Mouse (Mus musculus) liver, adult 2 months (tissue): ENCODE results near the gene Mgmt. TPM values are rescaled to one million over a fixed set of nuclear protein-coding genes. Genes with fewer than 3 reads are reported as not detected.

Experiments used
- DNase-seq: peaks from one replicate; pipeline ENCODE4 v3.0.0-alpha.2; 2011; ENCODE audit warnings: low read depth, low spot score; ENCODE audit errors: extremely low read depth
- H3K27ac ChIP-seq: fragments of 200-500 bp; replicated peaks from 2 replicates; pipeline ENCODE4 v1.5.1; 2012; ENCODE audit warnings: low read depth, mild to moderate bottlenecking, control low read depth, inconsistent platforms, low read length; ENCODE audit not compliant: insufficient read depth
- H3K27me3 ChIP-seq: fragments of 200-500 bp; 2 replicates; pipeline ENCODE4 v1.6.1; 2012; ENCODE audit warnings: mild to moderate bottlenecking, moderate library complexity, low read length, inconsistent platforms; ENCODE audit not compliant: control insufficient read depth, insufficient read depth
- H3K36me3 ChIP-seq: fragments of 200-500 bp; 2 replicates; pipeline ENCODE4 v1.6.1; 2012; ENCODE audit warnings: low read length, inconsistent platforms; ENCODE audit not compliant: control insufficient read depth, insufficient read depth
- H3K4me1 ChIP-seq: fragments of 200-500 bp; 2 replicates; pipeline ENCODE4 v1.6.1; 2011; ENCODE audit warnings: low read length; ENCODE audit not compliant: control insufficient read depth, insufficient read depth
- H3K4me3 ChIP-seq: fragments of 200-500 bp; 2 replicates; pipeline ENCODE4 v1.5.1; 2011; ENCODE audit warnings: low read depth, mild to moderate bottlenecking, control low read depth, low read length, moderate library complexity; ENCODE audit not compliant: insufficient read depth
- H3K79me2 ChIP-seq: fragments of 200-500 bp; 2 replicates; pipeline ENCODE4 v1.6.1; 2012; ENCODE audit warnings: inconsistent platforms, mild to moderate bottlenecking, low read length, moderate library complexity; ENCODE audit not compliant: control insufficient read depth, insufficient read depth
- H3K9ac ChIP-seq: fragments of 200-500 bp; 2 replicates; pipeline ENCODE4 v1.6.1; 2012; ENCODE audit warnings: low read depth, mild to moderate bottlenecking, control low read depth, inconsistent platforms, low read length
- CTCF ChIP-seq: fragments of 200-500 bp; IDR thresholded peaks from 2 replicates; pipeline ENCODE4 v1.5.1; 2011; ENCODE audit warnings: low read depth, low read length, control low read depth
- POLR2A ChIP-seq: fragments of 200-500 bp; IDR thresholded peaks from 2 replicates; pipeline ENCODE4 v1.6.1; 2011; ENCODE audit warnings: low read length, control low read depth; ENCODE audit not compliant: insufficient read depth; ENCODE audit errors: extremely low read depth
- WGBS: fragments of 180-500 bp; shearing (Covaris S2); methylation state at CpG from one replicate; pipeline ENCODE4 v1.1.7; 2018; 5-methylcytosine and 5-hydroxymethylcytosine counted together
- polyA plus RNA-seq: library from polyadenylated mRNA; depleted of rRNA; stranded (reverse); fragments of >200 nt; gene quantifications from 2 replicates; pipeline ENCODE4 v1.2.3, GENCODE M21; 2012
- total RNA-seq: library from RNA; depleted of rRNA; stranded (reverse); fragments of >200 nt; gene quantifications from 2 replicates; pipeline ENCODE4 v1.2.3, GENCODE M21; 2014

Gene Mgmt
- total and polyA plus RNA-seq, 2 experiments = 10.9 to 12.8 TPM

DNA sequence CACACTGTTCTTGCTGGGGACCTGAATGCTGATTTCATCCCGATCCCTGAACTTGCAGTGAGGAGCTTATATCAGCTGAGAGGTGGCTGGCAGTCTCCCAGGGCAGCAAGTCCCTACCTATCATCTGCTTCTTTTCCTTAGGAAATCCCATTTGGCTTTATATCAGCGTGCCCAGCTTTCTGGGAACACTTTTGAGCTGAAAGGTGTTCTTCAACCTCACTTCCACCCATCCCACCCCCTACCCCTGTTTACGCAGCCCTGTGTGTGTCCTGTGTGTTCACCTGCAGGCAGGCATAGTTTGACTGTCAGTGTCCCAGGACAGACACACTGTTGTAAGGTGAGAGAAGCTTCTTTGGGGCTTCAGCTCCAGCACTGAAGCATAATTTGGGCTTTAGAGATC, 119.0 kb downstream of the Mgmt start:
- Histone ChIP-seq H3K4me3 (no peak overlapping the region), H3K36me3 (no peaks in the 10 kb centered on the region), H3K79me2 (no peaks in the 10 kb centered on the region), H3K9ac (no peak overlapping the region), H3K4me1 (no peaks in the 10 kb centered on the region), H3K27me3 (no peaks in the 10 kb centered on the region), H3K27ac (no peak overlapping the region)
- WGBS = 55% methylated on average over 3 of the region's 3 CpGs
- TF ChIP-seq CTCF (no peak), POLR2A (no peak)
- no peak for DNase-seq

DNA sequence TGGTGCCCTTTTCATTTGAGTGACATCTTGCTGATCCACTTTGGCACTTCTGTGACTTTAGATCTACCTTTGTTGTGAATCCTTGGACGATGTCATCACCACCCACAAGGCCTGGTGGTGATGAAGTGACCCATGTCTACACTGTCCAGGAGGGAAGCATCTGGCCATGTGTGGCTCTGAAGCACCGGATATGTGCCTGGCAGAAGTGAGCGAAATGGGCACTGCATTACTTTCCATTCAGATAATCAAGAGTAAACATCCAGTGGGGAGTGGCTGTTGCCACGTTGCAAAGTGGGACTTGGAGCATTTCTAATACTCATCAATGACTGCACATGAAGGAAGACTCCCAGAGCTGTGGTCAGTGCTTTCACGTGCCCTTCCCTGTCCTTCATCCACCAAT, 124.2 kb downstream of the Mgmt start:
- Histone ChIP-seq H3K36me3 (no peaks in the 10 kb centered on the region), H3K4me3 (no peak overlapping the region), H3K9ac (no peak overlapping the region), H3K27me3 (no peaks in the 10 kb centered on the region), H3K4me1 (no peaks in the 10 kb centered on the region), H3K79me2 (no peaks in the 10 kb centered on the region), H3K27ac (no peak overlapping the region)
- no peak for DNase-seq
- TF ChIP-seq CTCF = no peak
- no peak for TF ChIP-seq POLR2A
- 90% methylated on average over 5 of the region's 5 CpGs for WGBS

DNA sequence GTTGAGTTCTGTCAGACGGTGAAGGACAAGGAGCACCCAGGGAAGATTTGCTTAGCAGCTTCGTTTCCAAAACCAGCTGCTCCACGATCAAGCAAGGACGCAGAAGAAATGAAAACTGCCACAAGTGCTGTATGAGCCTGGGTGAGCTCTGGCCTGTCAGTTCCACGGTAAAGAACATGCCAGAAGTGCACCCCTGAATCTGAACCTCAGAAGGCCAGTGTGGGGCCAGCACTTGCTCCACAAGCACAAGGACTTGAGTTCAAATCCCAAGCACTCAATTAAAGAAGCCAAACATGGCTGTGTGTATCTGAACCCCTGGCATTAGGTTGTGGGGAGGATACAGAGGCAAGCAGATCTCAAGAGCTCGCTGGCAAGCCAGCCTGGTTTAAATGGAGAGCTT, 125.8 kb downstream of the Mgmt start:
- Histone ChIP-seq H3K9ac (no peak overlapping the region), H3K27ac (no peak overlapping the region), H3K4me1 (no peaks in the 10 kb centered on the region), H3K27me3 (no peaks in the 10 kb centered on the region), H3K79me2 (no peaks in the 10 kb centered on the region), H3K4me3 (no peak overlapping the region), H3K36me3 (no peaks in the 10 kb centered on the region)
- DNase-seq = no peak
- TF ChIP-seq POLR2A (no peak), CTCF (no peak)
- 93% methylated on average over 6 of the region's 6 CpGs for WGBS

DNA sequence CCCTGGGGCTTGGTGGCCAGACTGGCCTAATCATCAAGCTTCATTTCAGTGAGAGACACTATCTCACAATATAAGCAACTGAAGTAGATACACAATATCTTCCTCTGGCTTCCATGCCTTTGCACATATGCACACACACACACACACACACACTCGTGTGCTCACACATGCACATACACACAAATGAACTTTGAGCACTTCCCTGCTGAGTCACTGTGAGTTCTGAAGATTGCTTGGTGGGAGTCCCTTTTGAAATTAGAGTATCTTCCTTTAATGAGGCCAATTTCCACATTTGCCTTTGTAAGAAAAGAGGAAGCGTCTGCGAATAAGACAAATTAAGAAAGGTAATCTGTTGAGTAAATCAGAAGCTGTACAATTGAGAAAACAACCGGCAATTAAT, 136.4 kb downstream of the Mgmt start:
- H3K36me3 ChIP-seq = no peaks in the 10 kb centered on the region
- H3K27me3 ChIP-seq = no peaks in the 10 kb centered on the region
- H3K9ac ChIP-seq = no peak overlapping the region
- no peaks in the 10 kb centered on the region for H3K79me2 ChIP-seq
- 0 out of 2 replicates have a peak, but pooled peaks cover 2% of the 10 kb centered on the region for H3K4me1 ChIP-seq
- no peak for TF ChIP-seq POLR2A
- no peak for TF ChIP-seq CTCF
- WGBS = 94% methylated on average over 4 of the region's 4 CpGs
- no peak for DNase-seq
- no peak overlapping the region for H3K27ac ChIP-seq
- no peak overlapping the region for H3K4me3 ChIP-seq

DNA sequence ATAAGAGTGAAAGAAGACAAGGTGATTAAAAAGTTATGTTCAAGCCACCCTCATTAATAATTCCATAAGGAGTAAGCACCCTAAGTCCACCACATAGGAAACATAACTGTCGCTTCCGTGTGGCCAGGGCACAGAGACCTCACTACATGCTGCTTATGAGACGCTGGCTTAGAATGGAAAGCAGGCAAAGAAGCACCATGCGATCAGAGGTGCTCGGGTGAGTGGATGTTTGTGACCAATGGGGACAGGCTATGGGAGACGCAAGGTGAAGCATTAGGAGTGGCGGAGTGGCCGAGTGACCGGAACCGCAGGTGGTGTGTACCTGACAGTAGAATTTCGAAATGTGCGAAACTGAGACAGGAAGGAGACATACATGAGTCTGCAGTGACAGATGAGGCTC, 138.8 kb downstream of the Mgmt start:
- no peak overlapping the region for H3K9ac ChIP-seq
- H3K27ac ChIP-seq = no peak overlapping the region
- H3K36me3 ChIP-seq = no peaks in the 10 kb centered on the region
- WGBS = 98% methylated on average over 12 of the region's 12 CpGs
- no peak overlapping the region for H3K4me3 ChIP-seq
- no peak for DNase-seq
- TF ChIP-seq CTCF (no peak), POLR2A (no peak)
- H3K27me3 ChIP-seq = no peaks in the 10 kb centered on the region
- 0 out of 2 replicates have a peak, but pooled peaks cover 2% of the 10 kb centered on the region for H3K4me1 ChIP-seq
- no peaks in the 10 kb centered on the region for H3K79me2 ChIP-seq

DNA sequence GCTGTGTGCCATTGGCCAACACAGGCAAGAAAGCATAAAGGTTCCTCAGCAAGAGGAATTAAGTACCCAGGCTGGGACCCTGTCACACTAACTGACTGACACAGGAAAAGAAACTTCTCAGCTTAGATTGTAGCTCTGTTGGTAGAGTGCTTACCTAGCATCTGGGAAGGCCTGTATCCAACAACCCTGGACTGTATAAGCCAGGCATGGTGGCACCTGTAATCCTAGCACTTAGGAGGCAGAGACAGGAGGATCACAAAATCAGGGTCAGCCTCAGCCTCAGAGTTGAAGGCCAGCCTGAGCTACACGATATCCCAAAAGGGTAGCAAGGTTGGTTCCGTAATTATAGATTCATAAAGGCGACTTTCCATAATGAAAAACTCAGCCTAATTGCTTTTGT, 140.6 kb downstream of the Mgmt start:
- Histone ChIP-seq H3K36me3 (no peaks in the 10 kb centered on the region), H3K27ac (no peak overlapping the region), H3K9ac (no peak overlapping the region), H3K79me2 (no peaks in the 10 kb centered on the region), H3K4me1 (0 out of 2 replicates have a peak, but pooled peaks cover 2% of the 10 kb centered on the region), H3K27me3 (no peaks in the 10 kb centered on the region), H3K4me3 (no peak overlapping the region)
- WGBS = 98% methylated on average over 3 of the region's 3 CpGs
- no peak for DNase-seq
- TF ChIP-seq CTCF (no peak), POLR2A (no peak)
